Mouse (Mus musculus): Measurements from ENCODE around the gene Vmn1r4. TPM values are rescaled to one million over a fixed set of nuclear protein-coding genes. Genes with fewer than 3 reads are reported as not detected.

The Vmn1r4 gene
- total and polyA plus RNA-seq, 3 experiments, result 0.21 to 0.27 TPM; not detected in 1

DNA sequence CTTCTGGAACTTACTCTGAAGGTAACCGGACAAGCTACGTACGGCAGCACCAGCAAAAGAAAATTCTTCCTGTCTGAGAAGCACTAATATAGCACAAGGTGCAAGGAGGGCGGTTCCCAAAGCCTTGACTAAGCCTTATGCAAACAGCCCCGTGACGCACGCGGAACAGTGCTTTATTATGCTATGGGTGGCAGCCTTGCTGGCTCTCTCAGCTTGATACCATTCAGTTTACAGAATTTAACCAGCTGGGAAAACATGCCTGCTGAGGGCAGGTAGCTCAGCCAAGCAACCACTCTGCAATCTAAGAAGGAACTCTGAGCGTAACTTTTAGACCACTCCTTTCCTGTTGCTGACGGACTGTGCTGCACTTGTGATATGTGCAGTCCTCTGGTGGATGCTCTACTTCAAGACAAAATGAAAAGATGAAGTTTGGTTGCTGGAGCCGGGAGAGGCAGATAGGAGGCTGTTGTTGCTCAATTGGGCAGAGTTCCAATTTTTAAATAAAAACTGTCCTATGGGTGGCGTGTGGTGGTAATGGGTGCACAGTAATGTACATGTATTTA is 21.9 kb upstream of the Vmn1r4 start (continued):
- TF ChIP-seq EP300 (IDR thresholded peaks at IDR 0.05; ENCODE audit: low read depth in 1 of 2, low read length in 2 of 2) (peak in 1 of 2 experiments; percentile 34; a peak in 1 of 4 replicates), POLR2AphosphoS5 (IDR thresholded peaks at IDR 0.05; ENCODE audit: borderline replicate concordance, low read depth, low read length) (no peak), TBP (IDR thresholded peaks at IDR 0.05; ENCODE audit: low read depth, low read length) (peak; percentile 65), TAL1 (IDR thresholded peaks at IDR 0.05; ENCODE audit: low read length) (no peak), MAX (IDR thresholded peaks at IDR 0.05; ENCODE audit: low read length) (no peak), JUND (IDR thresholded peaks at IDR 0.05; ENCODE audit: low read depth, low read length) (no peak), ZMIZ1 (IDR thresholded peaks at IDR 0.05; ENCODE audit: low read depth, low read length) (0 out of 2 replicates have a peak, but pooled peaks have one; percentile 30), USF1 (IDR thresholded peaks at IDR 0.05; ENCODE audit: low read depth, low read length) (no peak), ZKSCAN1 (IDR thresholded peaks at IDR 0.05; ENCODE audit: low read depth, low read length) (no peak), GABPA (IDR thresholded peaks at IDR 0.05; ENCODE audit: low read depth, low read length) (no peak), NELFE (IDR thresholded peaks at IDR 0.05; ENCODE audit: low read depth, low read length) (no peak), ZNF384 (IDR thresholded peaks at IDR 0.05; ENCODE audit: low read depth, low read length) (no peak), SIN3A (IDR thresholded peaks at IDR 0.05; ENCODE audit: low read length) (no peak; the same call in none of the 2 replicates), USF2 (IDR thresholded peaks at IDR 0.05; ENCODE audit: borderline replicate concordance in 1 of 2, insufficient read depth in 1 of 2, low read depth in 1 of 2, low read length in 2 of 2) (no peak)

DNA sequence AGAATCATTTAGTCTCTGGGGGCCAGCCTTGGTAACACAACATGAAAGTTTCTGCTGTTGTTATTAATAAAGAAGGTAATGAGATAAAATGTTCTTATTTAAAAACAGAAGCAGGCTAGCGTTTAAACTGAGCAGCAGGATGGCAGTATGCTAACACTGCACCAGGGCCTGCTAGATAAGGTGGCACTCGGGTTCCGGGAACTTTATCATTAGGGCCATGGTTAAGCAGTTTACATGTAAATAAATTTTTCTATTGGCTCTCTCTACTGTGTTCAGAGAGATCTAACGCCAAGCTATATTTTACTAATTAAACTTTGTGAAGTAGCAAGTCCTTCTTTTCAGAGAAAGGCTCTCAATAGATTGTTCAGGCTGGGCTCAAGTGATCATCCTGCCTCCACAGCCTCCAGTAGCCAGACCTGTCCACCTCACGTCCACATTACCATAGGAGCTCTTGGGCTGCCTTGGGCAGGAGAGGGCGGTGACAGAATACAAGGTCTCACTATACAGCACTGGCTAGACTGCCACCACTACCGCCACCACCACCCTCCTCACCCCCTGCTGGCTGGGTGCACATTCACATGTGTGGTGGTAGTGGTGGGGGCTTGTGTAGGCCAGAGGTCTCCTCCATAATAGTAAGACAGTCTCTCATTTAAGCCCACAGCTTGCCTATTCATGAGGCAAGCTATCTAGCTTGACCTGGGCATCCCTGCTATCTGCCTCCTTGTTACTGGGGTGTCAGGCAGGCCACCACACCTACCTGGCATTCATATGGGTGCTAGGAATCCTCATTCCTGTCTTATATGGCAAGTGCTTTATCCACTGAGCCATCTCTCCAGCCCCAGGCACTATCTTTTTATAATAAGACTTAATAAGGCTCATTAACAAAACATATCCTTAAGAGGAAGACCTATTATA is 21.0 kb upstream of the Vmn1r4 start:
- H3K79me2 ChIP-seq (ENCODE audit: control insufficient read depth, insufficient read depth, low read length, poor library complexity), result peaks cover 60% of the 10 kb centered on the region
- peak; percentile 88 for DNase-seq (ENCODE audit: low read depth, low spot score)
- peak overlapping the region; percentile 49 for H3K9ac ChIP-seq (ENCODE audit: control insufficient read depth, low read depth, low read length, poor library complexity, severe bottlenecking)
- H3K36me3 ChIP-seq (ENCODE audit: control insufficient read depth in 1 of 2, insufficient read depth in 2 of 2, low read length in 2 of 2), result peaks cover 0 to 52% of the 10 kb centered on the region in 2 experiments; a peak in 3 of 4 replicates
- no peak for TF ChIP-seq E2F4 (IDR thresholded peaks at IDR 0.05; ENCODE audit: borderline replicate concordance, low read depth, low read length)
- no peak for TF ChIP-seq ZNF384 (IDR thresholded peaks at IDR 0.05; ENCODE audit: low read depth, low read length)
- no peak for TF ChIP-seq RAD21 (IDR thresholded peaks at IDR 0.05; ENCODE audit: low read depth, low read length)
- TF ChIP-seq ETS1 (IDR thresholded peaks at IDR 0.05; ENCODE audit: low read depth, low read length), result peak; percentile 89
- TF ChIP-seq BHLHE40 (IDR thresholded peaks at IDR 0.05; ENCODE audit: borderline replicate concordance, low read depth, low read length), result peak; percentile 42; the same call in 1 of the 2 replicates
- TF ChIP-seq MYC (IDR thresholded peaks at IDR 0.05; ENCODE audit: low read depth, low read length), result no peak
- 0 out of 2 replicates have a peak, but pooled peaks have one; percentile 22 for TF ChIP-seq RCOR1 (IDR thresholded peaks at IDR 0.05; ENCODE audit: low read depth, low read length)
- TF ChIP-seq GATA1 (IDR thresholded peaks at IDR 0.05; ENCODE audit: low read depth, low read length), result peak; percentile 91
- TF ChIP-seq TCF12 (IDR thresholded peaks at IDR 0.05; ENCODE audit: low read depth, low read length), result peak; percentile 84
- TF ChIP-seq SMC3 (IDR thresholded peaks at IDR 0.05; ENCODE audit: low read depth, low read length), result no peak
- TF ChIP-seq EP300 (IDR thresholded peaks at IDR 0.05; ENCODE audit: low read depth in 1 of 2, low read length in 2 of 2), result peak; percentile 81 to 87
- TF ChIP-seq SIN3A (IDR thresholded peaks at IDR 0.05; ENCODE audit: low read length), result peak; percentile 92
- TF ChIP-seq POLR2A (IDR thresholded peaks at IDR 0.05; ENCODE audit: control insufficient read depth in 1 of 2, insufficient read depth in 1 of 2, low read depth in 1 of 2, low read length in 2 of 2, poor library complexity in 1 of 2), result no peak
- TF ChIP-seq MXI1 (IDR thresholded peaks at IDR 0.05; ENCODE audit: low read depth, low read length), result peak; percentile 22; the same call in 1 of the 2 replicates
- no peak for TF ChIP-seq CHD2 (IDR thresholded peaks at IDR 0.05; ENCODE audit: low read length)
- no peak for TF ChIP-seq MAFK (IDR thresholded peaks at IDR 0.05; ENCODE audit: borderline replicate concordance, low read depth, low read length)
- 0 out of 2 replicates have a peak, but pooled peaks have one; percentile 17 for TF ChIP-seq TBP (IDR thresholded peaks at IDR 0.05; ENCODE audit: low read depth, low read length)
- peak; percentile 85 for TF ChIP-seq TAL1 (IDR thresholded peaks at IDR 0.05; ENCODE audit: low read length)
- H3K9me3 ChIP-seq (replicated peaks; ENCODE audit: insufficient read depth, low read length), result no peaks in the 10 kb centered on the region
- peak overlapping the region; percentile 13 to 39; a peak in 3 of 4 replicates for H3K4me3 ChIP-seq (ENCODE audit: control insufficient read depth in 1 of 2, insufficient read depth in 1 of 2, low read depth in 2 of 2, low read length in 2 of 2)
- H3K4me1 ChIP-seq (ENCODE audit: control insufficient read depth in 1 of 2, insufficient read depth in 2 of 2, low read length in 2 of 2), result peaks cover 18 to 24% of the 10 kb centered on the region in 2 experiments
- H3K27me3 ChIP-seq (ENCODE audit: control insufficient read depth in 1 of 2, insufficient read depth in 2 of 2, low read length in 2 of 2), result no peaks in the 10 kb centered on the region
- H3K27ac ChIP-seq (ENCODE audit: control insufficient read depth, low read depth, low read length), result peak overlapping the region; percentile 89
